Mouse (Mus musculus): ENCODE measurements around the gene Fto.

DNA sequence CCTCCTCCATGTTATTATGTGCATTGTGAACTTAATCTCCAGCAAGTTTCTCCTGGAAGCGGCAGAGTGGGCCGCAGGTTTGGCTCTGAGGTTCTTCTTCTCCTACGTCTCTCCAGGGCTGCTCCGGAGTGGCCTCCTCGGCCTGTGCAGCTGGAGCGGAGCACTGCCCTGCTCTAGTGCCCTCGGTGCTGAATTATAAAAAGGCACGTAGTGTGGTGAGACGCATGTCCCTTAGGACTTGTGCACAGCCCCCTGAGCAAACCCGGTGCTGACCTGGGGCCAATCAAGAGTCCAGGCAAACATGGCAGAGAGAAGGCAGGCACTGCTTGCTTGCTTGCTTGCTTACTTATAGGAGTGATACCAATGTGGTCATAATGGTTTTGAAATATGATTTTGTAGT lies 164.1 kb downstream of the Fto start:
- no peak for TF ChIP-seq CTCF (IDR thresholded peaks at IDR 0.05; ENCODE audit: low read depth, low read length)
- TF ChIP-seq GATA2 (IDR thresholded peaks at IDR 0.05; ENCODE audit: borderline replicate concordance, low read depth, low read length) = no peak

Data from G1E (cell line).